Mouse (Mus musculus) urinary bladder, adult 18-20 months (tissue): ENCODE measurements around the gene Rhox4d.
"Not testable (repeated sequence)": the region's sequence is repeated elsewhere in the genome, so short reads cannot be mapped to it uniquely, and the experiment has no call there.

Experiments
- DNase-seq, 2 experiments: peaks; one replicate each; pipeline ENCODE4 v3.0.0; 2022; ENCODE audit warnings: low spot score in 2 of 2, mixed read lengths in 2 of 2

Gene Rhox4d

GRCm38 (mm10) chrX:37514059-37514458 lies at the start of gene Rhox4d:
Rhox4d (plus strand) TSS chrX:37514359.
- DNase-seq: not testable (repeated sequence)

- DNase-seq: not testable (repeated sequence)
These were observed 34.1 kb upstream of the Rhox4d start, which contains the start of gene Rhox4c for GRCm38 (mm10) chrX:37480037-37480436. Rhox4c (plus strand) TSS chrX:37480337.

GRCm38 (mm10) chrX:37530152-37530551 lies 16.0 kb downstream of the Rhox4d start, which contains the start of gene Rhox2e:
Rhox2e (plus strand) TSS chrX:37530452.
- DNase-seq: not testable (repeated sequence)

DNA sequence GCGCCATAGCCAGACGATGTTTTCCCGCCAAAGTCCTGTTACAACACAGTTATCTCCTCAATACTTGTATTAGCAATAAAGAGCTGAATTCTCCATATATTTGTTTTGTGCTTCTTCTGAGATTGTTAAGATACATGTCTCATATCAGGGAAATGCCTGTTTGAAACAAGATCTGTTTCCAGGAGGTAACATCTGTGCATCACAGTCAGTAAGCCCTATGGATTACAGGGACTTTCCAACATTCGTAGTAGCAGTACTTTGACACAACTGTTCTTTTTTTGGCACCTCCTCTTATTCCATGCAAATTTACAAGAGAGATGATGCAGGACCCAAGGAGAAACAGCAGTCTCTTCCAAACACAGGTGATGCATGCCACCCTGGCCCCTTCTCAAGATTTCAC lies 27.6 kb downstream of the Rhox4d start, which contains the start of gene Rhox3e:
TSS of gene Rhox3e (plus strand) at position 301 of the 400 bp plus-strand sequence.
- DNase-seq: not testable (repeated sequence)

- DNase-seq: not testable (repeated sequence)
These were observed 43.0 kb downstream of the Rhox4d start, which contains the start of gene Rhox4e for GRCm38 (mm10) chrX:37557112-37557511. Rhox4e (plus strand) TSS chrX:37557412.
